Mouse (Mus musculus): ENCODE results near the gene Kif4. TPM values are rescaled to one million over a fixed set of nuclear protein-coding genes. Genes with fewer than 3 reads are reported as not detected.

The Kif4 gene
- total and polyA plus RNA-seq, 3 experiments, result 3.6 to 66.0 (median 64.4) TPM

- ATAC-seq (ENCODE audit: extremely low read depth, insufficient number of reproducible peaks, low FRiP score, poor library complexity, severe bottlenecking) (no peak), DNase-seq (ENCODE audit: low spot score) (no peak)
- no peaks in the 10 kb centered on the region for H3K4me1 ChIP-seq (ENCODE audit: insufficient read depth, low read depth, low read length)
- peaks cover 64% of the 10 kb centered on the region for H3K36me3 ChIP-seq (replicated peaks)
- no peak for TF ChIP-seq CTCF (IDR thresholded peaks at IDR 0.05; ENCODE audit: low read depth, low read length)
- no peak for TF ChIP-seq TAL1 (conservative IDR thresholded peaks at IDR 0.05; ENCODE audit: low read depth, low read length)
- TF ChIP-seq GATA1 (IDR thresholded peaks at IDR 0.05; ENCODE audit: borderline replicate concordance, low read length), result no peak
- no peak for TF ChIP-seq GATA2 (IDR thresholded peaks at IDR 0.05; ENCODE audit: borderline replicate concordance, low read depth, low read length)
- no peak for TF ChIP-seq POLR2AphosphoS5 (IDR thresholded peaks at IDR 0.05; ENCODE audit: insufficient replicate concordance, low read depth, low read length)
- H3K27me3 ChIP-seq (ENCODE audit: insufficient read depth, low read length), result no peaks in the 10 kb centered on the region
- no peak overlapping the region for H3K4me3 ChIP-seq (ENCODE audit: low read depth, low read length)
- H3K9me3 ChIP-seq (replicated peaks), result no peaks in the 10 kb centered on the region
Measured at GRCm38 (mm10) chrX:100708032-100708431, 82.5 kb downstream of the Kif4 start.

GRCm38 (mm10) chrX:100716173-100716572 lies 90.6 kb downstream of the Kif4 start:
- no peaks in the 10 kb centered on the region for H3K9me3 ChIP-seq (replicated peaks)
- peaks cover 87% of the 10 kb centered on the region for H3K36me3 ChIP-seq (replicated peaks)
- no peak overlapping the region for H3K4me3 ChIP-seq (ENCODE audit: low read depth, low read length)
- DNase-seq (ENCODE audit: low spot score) (no peak), ATAC-seq (ENCODE audit: extremely low read depth, insufficient number of reproducible peaks, low FRiP score, poor library complexity, severe bottlenecking) (no peak)
- no peaks in the 10 kb centered on the region for H3K27me3 ChIP-seq (ENCODE audit: insufficient read depth, low read length)
- TF ChIP-seq CTCF (IDR thresholded peaks at IDR 0.05; ENCODE audit: low read depth, low read length) (no peak), GATA2 (IDR thresholded peaks at IDR 0.05; ENCODE audit: borderline replicate concordance, low read depth, low read length) (no peak), TAL1 (conservative IDR thresholded peaks at IDR 0.05; ENCODE audit: low read depth, low read length) (no peak), GATA1 (IDR thresholded peaks at IDR 0.05; ENCODE audit: borderline replicate concordance, low read length) (no peak), POLR2AphosphoS5 (IDR thresholded peaks at IDR 0.05; ENCODE audit: insufficient replicate concordance, low read depth, low read length) (no peak)
- no peaks in the 10 kb centered on the region for H3K4me1 ChIP-seq (ENCODE audit: insufficient read depth, low read depth, low read length)

- Histone ChIP-seq H3K36me3 (replicated peaks) (peaks cover 37% of the 10 kb centered on the region), H3K4me3 (ENCODE audit: low read depth, low read length) (no peak overlapping the region), H3K4me1 (ENCODE audit: insufficient read depth, low read depth, low read length) (no peaks in the 10 kb centered on the region; the same call in 1 of the 2 replicates), H3K27me3 (ENCODE audit: insufficient read depth, low read length) (peaks cover 11% of the 10 kb centered on the region; the same call in 1 of the 2 replicates), H3K9me3 (replicated peaks) (no peaks in the 10 kb centered on the region)
- TF ChIP-seq TAL1 (conservative IDR thresholded peaks at IDR 0.05; ENCODE audit: low read depth, low read length) (no peak), POLR2AphosphoS5 (IDR thresholded peaks at IDR 0.05; ENCODE audit: insufficient replicate concordance, low read depth, low read length) (no peak), CTCF (IDR thresholded peaks at IDR 0.05; ENCODE audit: low read depth, low read length) (no peak), GATA2 (IDR thresholded peaks at IDR 0.05; ENCODE audit: borderline replicate concordance, low read depth, low read length) (no peak), GATA1 (IDR thresholded peaks at IDR 0.05; ENCODE audit: borderline replicate concordance, low read length) (no peak)
- ATAC-seq (ENCODE audit: extremely low read depth, insufficient number of reproducible peaks, low FRiP score, poor library complexity, severe bottlenecking) (no peak), DNase-seq (ENCODE audit: low spot score) (no peak)
Measured at GRCm38 (mm10) chrX:100728947-100729346, 103.4 kb downstream of the Kif4 start.

- no peak for ATAC-seq (ENCODE audit: extremely low read depth, insufficient number of reproducible peaks, low FRiP score, poor library complexity, severe bottlenecking)
- no peak for DNase-seq (ENCODE audit: low spot score)
- TF ChIP-seq POLR2AphosphoS5 (IDR thresholded peaks at IDR 0.05; ENCODE audit: insufficient replicate concordance, low read depth, low read length) (no peak), GATA1 (IDR thresholded peaks at IDR 0.05; ENCODE audit: borderline replicate concordance, low read length) (no peak), CTCF (IDR thresholded peaks at IDR 0.05; ENCODE audit: low read depth, low read length) (no peak), GATA2 (IDR thresholded peaks at IDR 0.05; ENCODE audit: borderline replicate concordance, low read depth, low read length) (no peak), TAL1 (conservative IDR thresholded peaks at IDR 0.05; ENCODE audit: low read depth, low read length) (no peak)
- no peaks in the 10 kb centered on the region; the same call in 1 of the 2 replicates for H3K4me1 ChIP-seq (ENCODE audit: insufficient read depth, low read depth, low read length)
- H3K27me3 ChIP-seq (ENCODE audit: insufficient read depth, low read length), result peaks cover 11% of the 10 kb centered on the region; the same call in 1 of the 2 replicates
- no peaks in the 10 kb centered on the region for H3K9me3 ChIP-seq (replicated peaks)
- no peak within 1 kb of the TSS for H3K4me3 ChIP-seq (ENCODE audit: low read depth, low read length)
- H3K36me3 ChIP-seq (replicated peaks), result peaks cover 31% of the 10 kb centered on the region
Measured at GRCm38 (mm10) chrX:100729665-100730188, 104.2 kb downstream of the Kif4 start, which contains the start of gene Gdpd2. TSS of gene Gdpd2 (plus strand) at chrX:100729873.

GRCm38 (mm10) chrX:100730266-100730665 lies 104.7 kb downstream of the Kif4 start:
- H3K4me3 ChIP-seq (ENCODE audit: low read depth, low read length), result no peak overlapping the region
- H3K36me3 ChIP-seq (replicated peaks), result peaks cover 25% of the 10 kb centered on the region
- no peaks in the 10 kb centered on the region for H3K9me3 ChIP-seq (replicated peaks)
- ATAC-seq (ENCODE audit: extremely low read depth, insufficient number of reproducible peaks, low FRiP score, poor library complexity, severe bottlenecking) (no peak), DNase-seq (ENCODE audit: low spot score) (no peak)
- TF ChIP-seq TAL1 (conservative IDR thresholded peaks at IDR 0.05; ENCODE audit: low read depth, low read length) (no peak), CTCF (IDR thresholded peaks at IDR 0.05; ENCODE audit: low read depth, low read length) (no peak)
- H3K27me3 ChIP-seq (ENCODE audit: insufficient read depth, low read length), result peaks cover 11% of the 10 kb centered on the region; the same call in 1 of the 2 replicates
- H3K4me1 ChIP-seq (ENCODE audit: insufficient read depth, low read depth, low read length), result no peaks in the 10 kb centered on the region; the same call in 1 of the 2 replicates

- H3K9me3 ChIP-seq (replicated peaks), result no peaks in the 10 kb centered on the region
- H3K4me1 ChIP-seq (ENCODE audit: insufficient read depth, low read depth, low read length), result no peaks in the 10 kb centered on the region; the same call in 1 of the 2 replicates
- peaks cover 11% of the 10 kb centered on the region; the same call in 1 of the 2 replicates for H3K27me3 ChIP-seq (ENCODE audit: insufficient read depth, low read length)
- no peak for ATAC-seq (ENCODE audit: extremely low read depth, insufficient number of reproducible peaks, low FRiP score, poor library complexity, severe bottlenecking)
- DNase-seq (ENCODE audit: low spot score), result no peak
- TF ChIP-seq GATA1 (IDR thresholded peaks at IDR 0.05; ENCODE audit: borderline replicate concordance, low read length) (no peak), GATA2 (IDR thresholded peaks at IDR 0.05; ENCODE audit: borderline replicate concordance, low read depth, low read length) (no peak), POLR2AphosphoS5 (IDR thresholded peaks at IDR 0.05; ENCODE audit: insufficient replicate concordance, low read depth, low read length) (no peak), TAL1 (conservative IDR thresholded peaks at IDR 0.05; ENCODE audit: low read depth, low read length) (no peak), CTCF (IDR thresholded peaks at IDR 0.05; ENCODE audit: low read depth, low read length) (no peak)
- H3K36me3 ChIP-seq (replicated peaks), result no peaks in the 10 kb centered on the region
- H3K4me3 ChIP-seq (ENCODE audit: low read depth, low read length), result no peak overlapping the region
Measured at GRCm38 (mm10) chrX:100734359-100734758, 108.8 kb downstream of the Kif4 start.
